Comparison of ENCODE assay signal across 11 mouse cellular contexts in genomic region chr6:126003002-126003742, GRCm38 (mm10).
A peak's percentile ranks its signal among the peaks of the same experiment; 100 is the strongest.
DNase-seq lines count a peak whose midpoint lies in the region; ATAC-seq and TF ChIP-seq lines count a peak whose summit lies in the region.
"Had no signal": no experiment of that assay in that cellular context is flagged by ENCODE, and none has a peak within 500 bp of the region (broad histone marks: within the 10 kb centered on the region; RNA-seq: fewer than 3 reads in every experiment).

No protein-coding gene starts in this region.

- peak overlapping the region; percentile 82 for H3K27ac ChIP-seq in intestine, embryonic 14.5 days (ENCODE audit: low read depth)
- no peak overlapping the region for H3K27ac ChIP-seq in intestine, postnatal 0 days (ENCODE audit: low read depth, low read length)
- H3K27ac ChIP-seq in embryonic facial prominence, embryonic 12.5 days, result peak overlapping the region; percentile 87
- H3K27ac ChIP-seq in limb, embryonic 13.5 days, result peak overlapping the region; percentile 74; the same call in 1 of the 2 replicates

- H3K4me2 ChIP-seq in intestine, embryonic 14.5 days (ENCODE audit: low read length), result no peak overlapping the region
- no peak overlapping the region for H3K4me2 ChIP-seq in intestine, postnatal 0 days (replicated peaks; ENCODE audit: low read depth)
- no peak overlapping the region for H3K4me2 ChIP-seq in embryonic facial prominence, embryonic 12.5 days (replicated peaks)
- H3K4me2 ChIP-seq in limb, embryonic 13.5 days (replicated peaks), result 0 out of 2 replicates have a peak overlapping the region, but pooled peaks have one; percentile 9

- H3K27me3 ChIP-seq in intestine, embryonic 14.5 days (replicated peaks; ENCODE audit: control insufficient read depth, insufficient read depth, low read length), result no peaks in the 10 kb centered on the region
- H3K27me3 ChIP-seq in intestine, postnatal 0 days (replicated peaks; ENCODE audit: control insufficient read depth, insufficient read depth, low read length), result no peaks in the 10 kb centered on the region
- H3K27me3 ChIP-seq in embryonic facial prominence, embryonic 12.5 days, result no peaks in the 10 kb centered on the region
- no peaks in the 10 kb centered on the region for H3K27me3 ChIP-seq in limb, embryonic 13.5 days

- no peak for TF ChIP-seq CTCF in intestine, postnatal 0 days (IDR thresholded peaks at IDR 0.05; ENCODE audit: low read depth)

- H3K9me3 ChIP-seq in intestine, embryonic 14.5 days (ENCODE audit: control insufficient read depth, low read length), result no peaks in the 10 kb centered on the region
- no peaks in the 10 kb centered on the region for H3K9me3 ChIP-seq in intestine, postnatal 0 days (ENCODE audit: control insufficient read depth)
- H3K9me3 ChIP-seq in embryonic facial prominence, embryonic 12.5 days, result no peaks in the 10 kb centered on the region
- no peaks in the 10 kb centered on the region for H3K9me3 ChIP-seq in limb, embryonic 13.5 days

- peaks cover 24% of the 10 kb centered on the region for H3K4me1 ChIP-seq in intestine, embryonic 14.5 days (replicated peaks; ENCODE audit: control insufficient read depth, insufficient read depth, low read length)
- H3K4me1 ChIP-seq in intestine, postnatal 0 days (replicated peaks; ENCODE audit: control insufficient read depth, insufficient read depth, low read length), result no peaks in the 10 kb centered on the region
- peaks cover 39% of the 10 kb centered on the region for H3K4me1 ChIP-seq in embryonic facial prominence, embryonic 12.5 days
- H3K4me1 ChIP-seq in limb, embryonic 13.5 days, result peaks cover 29% of the 10 kb centered on the region

- H3K9ac ChIP-seq in intestine, embryonic 14.5 days (ENCODE audit: low read length), result no peak overlapping the region
- H3K9ac ChIP-seq in intestine, postnatal 0 days (ENCODE audit: low read depth, low read length), result no peak overlapping the region
- H3K9ac ChIP-seq in embryonic facial prominence, embryonic 12.5 days, result no peak overlapping the region
- H3K9ac ChIP-seq in limb, embryonic 13.5 days, result 0 out of 2 replicates have a peak overlapping the region, but pooled peaks have one; percentile 20

- peak; percentile 71 for DNase-seq in intestine, embryonic 14.5 days (ENCODE audit: low spot score)
- peak; percentile 20 for DNase-seq in NIH3T3 (ENCODE audit: low read depth)
- DNase-seq in gastrocnemius, adult 8-10 months (ENCODE audit: low spot score in 2 of 2), result no peak
- DNase-seq in urinary bladder, postnatal 10 days (ENCODE audit: low spot score), result no peak
- no peak for DNase-seq in urinary bladder, adult 2 months (ENCODE audit: low spot score)
- DNase-seq: cerebellum, adult 2 months; gastrocnemius, postnatal 25 days; thymus, postnatal 4 days had no signal

- H3K4me3 ChIP-seq in intestine, embryonic 14.5 days (ENCODE audit: low read depth, low read length), result no peak overlapping the region
- no peak overlapping the region for H3K4me3 ChIP-seq in intestine, postnatal 0 days (ENCODE audit: low read depth, low read length)
- no peak overlapping the region for H3K4me3 ChIP-seq in embryonic facial prominence, embryonic 12.5 days
- H3K4me3 ChIP-seq in limb, embryonic 13.5 days, result no peak overlapping the region

- H3K36me3 ChIP-seq in intestine, embryonic 14.5 days (ENCODE audit: control insufficient read depth, insufficient read depth, low read length), result no peaks in the 10 kb centered on the region
- no peaks in the 10 kb centered on the region for H3K36me3 ChIP-seq in intestine, postnatal 0 days (ENCODE audit: control insufficient read depth, insufficient read depth)
- H3K36me3 ChIP-seq in embryonic facial prominence, embryonic 12.5 days, result no peaks in the 10 kb centered on the region
- no peaks in the 10 kb centered on the region for H3K36me3 ChIP-seq in limb, embryonic 13.5 days

- ATAC-seq in intestine, embryonic 14.5 days (replicated peaks; ENCODE audit: low FRiP score, low TSS enrichment, low read depth), result peak; percentile 82
- ATAC-seq in intestine, postnatal 0 days, result no peak
- peak; percentile 87 for ATAC-seq in embryonic facial prominence, embryonic 12.5 days (ENCODE audit: insufficient number of reproducible peaks, insufficient read depth, low FRiP score, low TSS enrichment)
- ATAC-seq in limb, embryonic 13.5 days (ENCODE audit: low FRiP score, low read depth), result peak; percentile 87

- 6% methylated on average over 4 of the region's 4 CpGs for WGBS in intestine, embryonic 14.5 days
- WGBS in intestine, postnatal 0 days, result 23% methylated on average over 4 of the region's 4 CpGs
- WGBS in embryonic facial prominence, embryonic 12.5 days, result 6% methylated on average over 4 of the region's 4 CpGs
- WGBS in limb, embryonic 13.5 days, result 13% methylated on average over 4 of the region's 4 CpGs

Comparison
In these comparisons a context has a peak if more than half of its experiments do, and no peak if none do; other contexts are left out.
1. DNase-seq: peak in intestine, embryonic 14.5 days (single experiment) and NIH3T3 (single experiment); none in gastrocnemius, adult 8-10 months (0 of 2), urinary bladder, postnatal 10 days (single experiment) and urinary bladder, adult 2 months (single experiment).